Mouse (Mus musculus): ENCODE measurements at regions not wholly inside any gene's neighbourhood (a gene's known extent, or its start where the extent isn't known, plus 50 kb on each side); places are given as distances from the start of the nearest gene placed in this dataset.
A peak's percentile ranks its signal among the peaks of the same experiment; 100 is the strongest.

DNA sequence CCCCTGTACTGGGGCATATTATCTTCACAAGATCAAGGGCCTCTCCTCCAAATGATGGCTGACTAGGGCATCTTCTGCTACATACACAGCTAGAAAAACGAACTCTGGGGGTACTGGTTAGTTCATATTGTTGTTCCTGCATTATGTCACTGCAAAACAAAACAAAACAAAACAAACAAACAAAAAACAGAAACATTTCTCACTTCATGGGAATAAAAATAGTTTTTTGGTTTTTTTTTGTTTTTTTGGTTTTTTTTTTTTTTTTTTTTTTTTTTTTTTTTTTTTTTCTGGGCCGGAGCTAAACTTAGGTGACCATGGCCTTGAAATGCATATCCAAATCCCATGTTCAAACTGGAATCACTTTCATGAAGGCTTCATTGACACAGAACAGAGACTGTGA is 1184.4 kb downstream of the Efna5 start:
- DNase-seq, result no peak

DNA sequence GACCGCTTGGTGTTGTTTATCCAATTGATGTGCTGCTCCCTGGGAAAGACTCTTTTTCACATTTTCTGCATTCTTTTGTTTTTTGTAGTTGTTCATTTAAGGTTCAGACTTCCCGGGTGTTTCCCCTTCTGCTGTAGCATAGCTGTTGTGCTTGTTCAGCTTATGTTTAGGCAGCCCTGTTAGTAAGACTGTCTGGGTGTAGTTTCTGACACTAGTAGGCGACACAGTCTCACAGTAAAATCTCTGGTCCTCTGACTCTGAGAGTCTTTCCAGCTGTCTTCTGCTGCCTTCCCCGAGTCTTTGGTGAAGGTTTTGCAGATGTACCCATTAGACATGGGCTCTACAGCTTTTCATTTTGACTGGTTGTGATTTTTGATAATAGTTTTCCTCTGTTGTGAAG is 1194.8 kb downstream of the Efna5 start:
- DNase-seq, result no peak

DNA sequence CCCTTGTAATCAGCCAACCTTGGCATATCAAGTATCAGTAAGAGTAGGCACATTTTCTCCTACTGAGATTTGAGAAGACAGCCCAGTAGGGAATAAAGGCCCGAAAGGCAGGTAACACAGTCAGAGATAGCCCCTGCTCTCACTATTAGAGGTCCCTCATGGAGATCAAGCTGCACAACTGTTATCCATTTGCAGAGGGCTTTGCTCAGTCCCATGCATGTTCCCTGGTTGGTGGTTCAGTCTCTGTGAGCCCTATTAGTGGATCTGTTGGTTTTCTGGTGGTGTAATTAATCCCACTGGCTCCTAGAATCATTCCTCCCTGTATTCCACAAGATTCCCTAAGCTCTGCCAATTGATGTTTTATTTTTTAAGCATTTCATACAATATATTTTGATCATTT is 1196.6 kb downstream of the Efna5 start:
- DNase-seq, result no peak

DNA sequence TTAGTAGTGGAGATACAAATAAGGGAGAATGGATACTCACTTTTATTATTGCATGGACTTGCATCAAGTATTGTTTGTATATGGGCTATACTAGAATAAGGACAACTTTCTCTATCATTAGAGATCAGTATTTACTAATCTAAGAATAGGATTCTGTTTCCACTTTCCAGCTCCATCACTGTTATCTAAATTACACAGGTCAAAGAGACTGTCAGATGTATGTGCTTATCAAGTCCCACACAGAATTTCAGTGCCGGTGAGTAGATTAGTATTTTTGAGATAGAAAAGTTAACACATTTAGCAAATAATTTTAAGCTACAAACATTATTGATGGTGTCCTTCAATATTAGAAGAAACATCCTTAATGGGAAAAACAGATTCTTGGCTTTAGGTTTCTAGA is 1210.5 kb downstream of the Efna5 start:
- no peak for DNase-seq

DNA sequence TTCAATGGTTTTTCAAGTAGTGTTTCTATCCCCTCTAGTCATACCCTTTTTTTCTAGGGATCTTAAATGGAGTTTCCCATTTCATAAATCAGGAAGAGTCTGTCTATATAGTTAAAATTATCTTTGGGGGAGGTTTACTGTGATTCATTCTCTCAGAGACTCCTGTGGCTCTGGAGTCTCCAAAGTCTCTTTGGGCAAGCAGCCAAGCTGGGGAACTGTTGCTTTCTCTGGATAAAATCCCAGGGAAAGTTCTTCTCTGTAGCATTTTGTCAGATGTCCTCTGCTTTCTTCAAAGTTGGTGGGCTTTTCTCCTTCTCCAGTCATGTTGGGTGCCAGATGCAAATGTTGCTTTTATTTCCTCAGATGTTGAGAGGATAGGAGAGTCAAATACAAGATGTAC is 1213.7 kb downstream of the Efna5 start:
- DNase-seq, result peak in 1 of 2 experiments; percentile 15

DNA sequence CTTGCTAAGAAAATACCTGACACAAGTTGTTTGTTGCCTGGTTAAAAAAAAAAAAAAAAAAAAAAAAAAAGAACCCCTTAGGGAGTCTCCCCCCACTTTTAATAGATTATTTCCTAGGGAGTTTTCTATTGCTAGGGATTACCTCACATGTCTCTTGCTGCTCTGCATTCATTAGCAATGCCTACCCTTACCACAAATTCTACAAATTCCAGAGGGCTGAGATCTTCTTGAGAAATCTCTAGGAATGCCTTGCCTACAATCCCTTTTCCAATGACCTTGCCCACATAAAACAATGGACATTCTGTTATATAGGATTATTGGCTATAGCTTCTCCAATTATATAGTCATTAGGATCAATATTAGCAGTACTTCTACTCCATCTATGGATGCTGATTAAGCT is 1216.2 kb downstream of the Efna5 start:
- DNase-seq, result no peak

DNA sequence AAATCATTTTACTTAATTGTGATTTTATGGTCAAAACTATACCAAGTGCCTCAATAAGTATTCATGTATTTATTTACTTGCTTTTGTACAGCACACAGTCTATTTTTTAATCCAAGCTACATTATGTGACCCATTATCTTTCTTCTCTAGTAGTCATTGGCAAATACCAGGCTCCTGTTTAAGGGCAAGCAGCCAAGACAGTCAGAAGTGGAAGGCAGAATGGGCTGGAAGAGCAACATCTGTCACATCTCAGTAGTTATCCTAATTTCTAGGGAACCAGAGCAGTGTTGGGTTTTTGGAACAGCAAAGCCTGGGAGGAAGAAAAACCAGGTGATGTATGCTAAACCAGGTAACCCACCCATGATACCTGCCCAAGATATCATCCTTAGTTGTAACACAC is 1233.5 kb downstream of the Efna5 start:
- DNase-seq, result no peak

DNA sequence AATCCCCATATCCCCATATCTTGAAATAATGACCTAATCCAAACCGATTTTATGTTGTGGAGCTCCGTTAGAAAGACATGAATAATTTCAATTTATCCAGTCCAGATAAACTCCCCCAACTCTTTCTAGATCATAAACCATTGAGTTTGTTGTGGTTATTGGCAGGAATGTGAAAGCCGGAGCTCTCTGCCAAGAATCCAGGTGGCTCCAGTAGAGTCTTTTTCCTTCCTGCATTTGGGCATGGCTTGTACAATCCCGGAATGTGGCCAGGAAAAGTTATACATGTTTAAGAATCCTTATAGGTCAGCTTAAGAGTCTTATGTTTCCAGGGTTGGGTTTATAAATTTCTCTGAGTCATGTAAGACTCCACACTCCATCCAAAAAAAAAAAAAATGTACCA is 1272.8 kb downstream of the Efna5 start:
- no peak for DNase-seq

DNA sequence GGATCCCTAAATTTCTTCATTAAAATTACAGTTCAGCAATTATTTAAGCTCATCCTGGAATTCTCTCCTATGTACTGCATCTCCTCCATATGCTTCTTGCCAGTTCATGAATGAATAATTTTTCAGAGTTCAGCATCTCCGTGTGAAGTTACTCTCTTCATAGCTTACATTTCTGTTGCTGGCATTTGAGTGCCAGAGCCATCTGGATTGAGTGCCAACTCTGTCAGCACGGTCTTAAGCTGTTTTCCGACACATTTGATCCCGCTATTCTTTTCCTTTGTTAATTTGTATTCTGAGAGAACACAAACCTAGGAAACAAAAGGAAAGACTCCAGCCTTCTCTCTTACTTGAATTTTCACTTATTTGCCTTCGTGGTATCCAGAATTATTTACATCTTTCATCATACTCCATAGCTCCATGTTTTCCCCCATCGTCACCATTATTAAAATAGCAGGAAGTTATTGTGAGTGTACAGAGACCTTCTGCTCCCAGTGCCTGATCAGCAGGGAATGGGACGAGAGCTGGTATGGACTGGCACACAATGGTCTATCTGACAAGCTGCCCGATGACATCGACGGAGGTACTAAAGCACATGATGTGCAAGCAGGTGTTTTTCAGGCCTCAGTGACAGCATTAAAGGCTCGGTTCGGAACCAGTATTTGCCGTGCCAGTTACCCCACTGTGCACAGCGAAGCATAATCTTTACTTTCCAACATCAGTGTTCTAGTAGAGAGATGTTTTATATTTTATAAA is 1274.2 kb downstream of the Efna5 start:
- no peak for DNase-seq

DNA sequence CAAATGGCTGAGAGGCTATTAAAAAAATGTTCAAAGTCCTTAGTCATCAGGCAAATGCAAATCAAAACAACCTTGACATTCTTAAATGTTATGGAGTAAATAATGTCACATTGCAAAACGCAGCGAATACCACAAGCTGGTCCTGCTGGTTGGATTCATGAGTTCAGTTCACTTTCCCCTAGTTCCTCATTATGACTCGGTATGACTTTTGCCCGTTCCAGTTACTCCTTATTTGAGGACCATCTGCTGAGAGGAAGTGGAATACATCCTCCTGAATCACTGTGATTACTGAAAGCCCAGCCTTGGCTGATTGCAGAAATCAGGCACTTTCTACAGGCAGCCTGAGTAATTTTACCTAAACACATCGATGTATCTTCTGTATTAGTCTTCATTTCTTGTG is 1276.9 kb downstream of the Efna5 start:
- no peak for DNase-seq

DNA sequence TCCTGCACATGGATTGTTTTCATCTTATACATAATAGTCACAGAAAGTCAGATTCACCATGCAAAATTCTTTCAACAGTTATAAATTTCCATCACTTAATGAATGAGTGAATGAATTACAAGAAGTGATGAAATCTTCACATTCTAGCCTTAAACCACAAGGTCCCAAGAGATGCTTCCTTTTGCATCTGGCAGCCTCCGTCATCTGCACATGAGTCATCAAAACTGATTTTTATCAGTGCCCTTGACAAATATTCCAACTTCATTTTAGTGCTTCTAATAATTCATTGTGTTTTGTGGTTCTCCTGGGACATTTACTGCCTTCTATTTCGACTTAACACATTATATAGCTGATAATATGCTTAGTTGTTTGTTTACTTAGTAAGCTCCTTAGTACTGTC is 1291.9 kb downstream of the Efna5 start:
- peak; percentile 46 to 47 for DNase-seq

DNA sequence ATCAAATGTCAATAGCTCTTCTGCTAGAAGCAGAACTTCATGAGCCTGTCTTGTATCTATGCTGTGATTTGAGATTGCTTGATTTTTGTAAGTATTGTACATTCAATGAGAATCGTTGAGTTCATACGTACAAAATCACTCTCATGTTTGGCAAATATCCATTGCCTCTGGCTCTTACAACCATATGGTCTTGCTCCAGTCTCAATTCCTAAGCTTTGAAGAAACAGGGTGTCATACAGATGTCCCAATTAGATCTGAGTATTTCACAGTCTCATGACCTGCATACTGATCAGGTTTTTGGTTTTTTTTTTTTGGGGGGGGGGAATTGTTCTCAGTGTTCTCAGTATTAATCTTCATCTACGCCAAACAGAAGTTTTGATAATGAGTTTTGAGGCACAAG is 1302.2 kb downstream of the Efna5 start:
- no peak for DNase-seq

DNA sequence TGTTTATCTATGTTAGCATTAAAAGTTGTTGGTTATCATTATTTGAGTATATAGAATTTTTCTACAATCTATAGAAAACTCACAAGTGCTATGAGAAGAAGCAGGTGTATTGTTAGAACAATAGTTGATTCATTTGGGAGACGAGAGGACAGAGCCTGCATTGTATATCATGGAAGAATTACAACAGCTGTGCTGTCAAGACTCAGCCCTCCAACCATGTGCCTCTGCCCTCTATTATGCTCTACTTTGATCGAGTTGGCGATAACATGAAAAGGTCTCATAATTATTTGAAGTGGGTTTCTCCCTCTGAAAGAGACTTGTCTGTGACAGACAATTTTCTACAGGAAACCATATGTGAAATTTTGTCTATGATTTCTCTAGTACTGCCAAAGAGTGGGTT is 1310.2 kb downstream of the Efna5 start:
- no peak for DNase-seq

Measured in adrenal gland, postnatal 36 days (tissue).